Mouse (Mus musculus) intestine, embryonic 16.5 days (tissue): ENCODE measurements around the gene Tek. TPM values are rescaled to one million over a fixed set of nuclear protein-coding genes. Genes with fewer than 3 reads are reported as not detected.
"Not testable (repeated sequence)": the region's sequence is repeated elsewhere in the genome, so short reads cannot be mapped to it uniquely, and the experiment has no call there.

Experiments used
- ATAC-seq: fragments of 200-750 bp; cut with Nextera tagmentation; 2 replicates; pipeline ENCODE4 v1.8.0; 2017; ENCODE audit warnings: moderate TSS enrichment, moderate library complexity
- H3K27ac ChIP-seq: fragments of 300-500 bp; sonication (generic); 2 replicates; pipeline ENCODE4 v1.5.1; 2014; ENCODE audit warnings: mild to moderate bottlenecking, low read length
- H3K27me3 ChIP-seq: fragments of 300-500 bp; sonication (generic); replicated peaks from 2 replicates; pipeline ENCODE4 v1.6.1; 2014; ENCODE audit warnings: low read length, control low read depth, mixed read lengths; ENCODE audit not compliant: control insufficient read depth, insufficient read depth
- H3K36me3 ChIP-seq: fragments of 300-500 bp; sonication (generic); 2 replicates; pipeline ENCODE4 v1.6.1; 2014; ENCODE audit warnings: low read length, control low read depth; ENCODE audit not compliant: control insufficient read depth, insufficient read depth
- H3K4me1 ChIP-seq: fragments of 300-500 bp; sonication (generic); 2 replicates; pipeline ENCODE4 v1.6.1; 2014; ENCODE audit warnings: low read length, control low read depth, mixed read lengths; ENCODE audit not compliant: control insufficient read depth, insufficient read depth
- H3K4me2 ChIP-seq: fragments of 300-500 bp; sonication (generic); 2 replicates; pipeline ENCODE4 v1.6.1; 2014; ENCODE audit warnings: low read depth, low read length, control low read depth
- H3K4me3 ChIP-seq: fragments of 300-500 bp; sonication (generic); 2 replicates; pipeline ENCODE4 v1.5.1; 2014; ENCODE audit warnings: mild to moderate bottlenecking, low read length
- H3K9ac ChIP-seq: fragments of 300-500 bp; sonication (generic); 2 replicates; pipeline ENCODE4 v1.6.1; 2014; ENCODE audit warnings: low read depth, low read length
- H3K9me3 ChIP-seq: fragments of 300-500 bp; sonication (generic); 2 replicates; pipeline ENCODE4 v1.6.1; 2016; ENCODE audit warnings: low read length, control low read depth; ENCODE audit not compliant: control insufficient read depth
- WGBS: fragments of 180-500 bp; shearing (Covaris S2); extraction: QIAGEN DNeasy Blood & Tissue Kit; methylation state at CpG from one replicate; pipeline ENCODE4 v1.1.7; 2014; 5-methylcytosine and 5-hydroxymethylcytosine counted together
- polyA plus RNA-seq: library from polyadenylated mRNA; unstranded; fragments of >200 nt; fragmentation: Nextera tagmentation; extraction: Ambion mirVana; gene quantifications from 2 replicates; pipeline ENCODE4 v1.2.1, GENCODE M21; 2015

Gene Tek
- polyA plus RNA-seq, result 9.5 and 9.8 TPM in 2 replicates

DNA sequence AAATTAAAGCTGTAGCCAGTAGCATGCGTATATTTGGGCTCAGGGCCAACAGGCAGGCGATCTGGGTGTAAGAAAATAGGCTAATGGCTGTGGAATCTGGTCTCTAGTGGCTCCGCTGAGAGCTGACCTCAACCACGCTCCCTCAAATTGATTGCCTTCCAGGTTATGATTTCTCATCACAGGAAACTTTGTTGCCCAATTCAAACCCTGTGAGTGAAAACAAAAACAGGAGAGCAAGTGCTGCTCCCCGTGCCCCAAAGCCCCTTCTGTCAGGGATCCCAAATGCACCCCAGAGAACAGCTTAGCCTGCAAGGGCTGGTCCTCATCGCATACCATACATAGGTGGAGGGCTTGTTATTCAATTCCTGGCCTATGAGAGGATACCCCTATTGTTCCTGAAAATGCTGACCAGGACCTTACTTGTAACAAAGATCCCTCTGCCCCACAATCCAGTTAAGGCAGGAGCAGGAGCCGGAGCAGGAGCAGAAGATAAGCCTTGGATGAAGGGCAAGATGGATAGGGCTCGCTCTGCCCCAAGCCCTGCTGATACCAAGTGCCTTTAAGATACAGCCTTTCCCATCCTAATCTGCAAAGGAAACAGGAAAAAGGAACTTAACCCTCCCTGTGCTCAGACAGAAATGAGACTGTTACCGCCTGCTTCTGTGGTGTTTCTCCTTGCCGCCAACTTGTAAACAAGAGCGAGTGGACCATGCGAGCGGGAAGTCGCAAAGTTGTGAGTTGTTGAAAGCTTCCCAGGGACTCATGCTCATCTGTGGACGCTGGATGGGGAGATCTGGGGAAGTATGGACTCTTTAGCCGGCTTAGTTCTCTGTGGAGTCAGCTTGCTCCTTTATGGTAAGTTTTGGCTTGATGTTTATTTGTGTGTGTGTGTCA, at the start of gene Tek:
Gene Tek (plus strand): TSS at position 452 of the 894 bp plus-strand sequence.
- no peaks in the 10 kb centered on the region for H3K9me3 ChIP-seq
- no peaks in the 10 kb centered on the region for H3K36me3 ChIP-seq
- H3K4me2 ChIP-seq, result peak within 1 kb of the TSS; percentile 42
- ATAC-seq, result peak; percentile 50
- peak within 1 kb of the TSS; percentile 57 for H3K27ac ChIP-seq
- no peaks in the 10 kb centered on the region for H3K4me1 ChIP-seq
- H3K27me3 ChIP-seq, result no peaks in the 10 kb centered on the region
- WGBS, result 47% methylated on average over 16 of the region's 16 CpGs
- H3K4me3 ChIP-seq, result peak within 1 kb of the TSS; percentile 33
- peak within 1 kb of the TSS; percentile 55 for H3K9ac ChIP-seq

DNA sequence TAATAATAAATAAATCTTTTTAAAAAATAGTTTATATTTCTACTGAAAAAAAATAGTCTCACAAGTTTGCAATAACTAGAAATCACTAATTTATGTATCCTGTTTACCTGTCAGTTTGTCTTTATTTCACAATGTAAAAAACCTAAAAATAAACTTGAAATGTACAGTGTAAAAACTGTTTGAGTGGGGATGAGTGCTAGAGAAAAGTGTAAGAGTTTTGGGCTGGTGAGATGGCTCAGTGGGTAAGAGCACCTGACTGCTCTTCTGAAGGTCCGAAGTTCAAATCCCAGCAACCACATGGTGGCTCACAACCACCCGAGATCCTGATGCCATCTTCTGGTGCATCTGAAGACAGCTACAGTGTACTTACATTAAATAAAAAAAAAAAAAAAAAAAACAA, 49.3 kb upstream of the Tek start:
- WGBS, result 68% methylated on average over 2 of the region's 2 CpGs
- ATAC-seq, H3K9me3 ChIP-seq: not testable (repeated sequence)

DNA sequence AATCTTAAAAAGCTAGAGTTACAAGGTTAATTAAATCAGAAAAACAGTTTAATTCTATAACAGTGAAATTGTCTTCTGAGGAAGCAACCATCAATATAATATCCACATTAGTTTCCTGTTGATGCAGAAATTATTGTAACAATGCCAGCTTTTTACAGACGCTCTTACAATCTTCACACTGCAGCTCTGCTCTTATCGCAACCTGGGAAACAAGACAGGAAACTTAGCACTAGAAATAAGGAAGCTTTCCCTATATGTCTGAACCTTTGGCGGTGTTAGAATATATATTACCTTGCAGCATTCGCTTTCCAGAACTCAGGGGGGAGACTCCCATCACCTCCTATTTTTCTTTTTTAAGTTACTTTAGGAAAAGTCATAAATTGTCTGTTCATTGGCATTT, 48.0 kb upstream of the Tek start:
- no peak for ATAC-seq
- H3K27me3 ChIP-seq, result no peaks in the 10 kb centered on the region
- 0 out of 2 replicates have a peak, but pooled peaks cover 2% of the 10 kb centered on the region for H3K36me3 ChIP-seq
- WGBS, result 81% methylated on average over 4 of the region's 4 CpGs
- H3K9me3 ChIP-seq, result no peaks in the 10 kb centered on the region
- H3K4me3 ChIP-seq, result no peak overlapping the region
- H3K27ac ChIP-seq, result no peak overlapping the region
- no peaks in the 10 kb centered on the region for H3K4me1 ChIP-seq
- no peak overlapping the region for H3K4me2 ChIP-seq
- no peak overlapping the region for H3K9ac ChIP-seq

More for the DNA sequence above, 49.3 kb upstream of the Tek start:
- not testable (repeated sequence) for H3K4me3 ChIP-seq, H3K36me3 ChIP-seq, H3K27me3 ChIP-seq, H3K4me2 ChIP-seq, H3K9ac ChIP-seq, H3K27ac ChIP-seq, H3K4me1 ChIP-seq

GRCm38 (mm10) chr4:94692175-94692574, 46.9 kb upstream of the Tek start:
- no peak for ATAC-seq
- Histone ChIP-seq H3K9me3 (no peaks in the 10 kb centered on the region), H3K4me1 (no peaks in the 10 kb centered on the region), H3K36me3 (0 out of 2 replicates have a peak, but pooled peaks cover 2% of the 10 kb centered on the region), H3K27ac (no peak overlapping the region), H3K27me3 (no peaks in the 10 kb centered on the region), H3K4me2 (no peak overlapping the region), H3K9ac (no peak overlapping the region), H3K4me3 (no peak overlapping the region)
- WGBS, result 79% methylated on average over 2 of the region's 2 CpGs

- Histone ChIP-seq H3K27ac (no peak overlapping the region), H3K36me3 (no peaks in the 10 kb centered on the region), H3K27me3 (no peaks in the 10 kb centered on the region), H3K9ac (no peak overlapping the region), H3K4me1 (no peaks in the 10 kb centered on the region), H3K4me2 (no peak overlapping the region), H3K4me3 (no peak overlapping the region), H3K9me3 (no peaks in the 10 kb centered on the region)
- WGBS, result 47% methylated on average over 3 of the region's 3 CpGs
- ATAC-seq, result no peak
Observed at GRCm38 (mm10) chr4:94696368-94696767, 42.7 kb upstream of the Tek start.

DNA sequence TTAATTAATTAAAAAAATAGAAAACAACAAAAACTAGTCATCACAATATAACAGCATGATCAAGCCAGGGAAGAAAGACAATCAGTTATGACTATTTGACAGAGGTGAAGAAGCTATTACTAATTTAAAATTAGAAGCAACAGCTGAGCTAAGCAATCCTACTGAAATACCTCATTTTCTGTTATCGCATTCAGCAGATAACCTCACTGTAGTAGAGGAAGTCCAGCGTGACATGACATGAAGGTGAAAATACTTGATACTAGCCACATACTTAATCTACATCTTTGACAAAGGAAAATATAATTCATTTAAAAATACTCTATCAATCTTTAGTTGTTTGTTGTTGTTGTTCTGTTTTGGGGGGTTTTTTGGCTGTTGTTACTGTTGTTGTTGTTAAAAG, 28.1 kb upstream of the Tek start:
- Histone ChIP-seq H3K27ac (no peak overlapping the region), H3K4me1 (no peaks in the 10 kb centered on the region), H3K9ac (no peak overlapping the region), H3K36me3 (no peaks in the 10 kb centered on the region), H3K27me3 (no peaks in the 10 kb centered on the region), H3K4me2 (no peak overlapping the region), H3K4me3 (no peak overlapping the region), H3K9me3 (no peaks in the 10 kb centered on the region)
- no peak for ATAC-seq
- 84% methylated on average over 2 of the region's 2 CpGs for WGBS

DNA sequence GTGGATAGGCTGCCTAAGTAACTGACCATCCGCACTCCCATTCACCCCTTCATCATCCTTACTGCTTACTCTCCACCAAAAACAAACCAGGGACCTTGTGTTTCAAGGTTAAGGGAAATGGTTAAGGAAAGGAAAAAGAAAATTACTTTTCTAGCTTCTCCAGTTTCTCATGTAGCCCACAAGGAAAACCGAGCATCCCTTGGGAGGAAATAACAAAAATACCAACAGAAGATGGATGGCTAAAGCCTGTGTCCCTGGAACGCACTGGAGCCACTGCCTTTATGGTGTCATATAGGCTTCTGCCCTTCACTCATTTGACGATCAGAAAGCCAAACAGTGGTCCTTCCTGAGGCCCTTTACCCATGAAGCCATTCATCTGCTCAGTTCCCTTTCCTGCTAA, 27.7 kb upstream of the Tek start:
- Histone ChIP-seq H3K9me3 (no peaks in the 10 kb centered on the region), H3K4me1 (no peaks in the 10 kb centered on the region), H3K4me3 (no peak overlapping the region), H3K27ac (no peak overlapping the region), H3K9ac (no peak overlapping the region), H3K4me2 (no peak overlapping the region), H3K36me3 (no peaks in the 10 kb centered on the region), H3K27me3 (no peaks in the 10 kb centered on the region)
- WGBS, result 66% methylated on average over 4 of the region's 4 CpGs
- ATAC-seq, result no peak

DNA sequence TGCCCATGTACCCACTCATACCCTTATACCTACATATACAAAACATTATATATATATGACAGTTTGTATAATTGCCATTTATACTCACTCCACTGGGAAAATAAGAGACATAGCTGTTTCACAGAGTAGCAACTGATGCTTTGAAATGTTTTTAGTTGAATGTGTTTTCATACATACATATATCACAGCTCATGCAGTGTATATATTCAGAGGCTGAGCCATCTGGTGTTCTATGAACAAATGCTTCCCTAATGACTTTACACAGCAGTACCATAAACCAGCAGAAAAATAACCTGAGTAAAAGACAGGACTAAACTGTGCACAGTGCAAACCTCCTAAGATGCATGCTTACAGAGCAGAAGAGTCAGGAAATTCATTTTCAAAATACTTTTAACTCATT, 25.3 kb upstream of the Tek start:
- H3K4me1 ChIP-seq, result no peaks in the 10 kb centered on the region
- no peak for ATAC-seq
- no peaks in the 10 kb centered on the region for H3K36me3 ChIP-seq
- no peak overlapping the region for H3K4me2 ChIP-seq
- H3K4me3 ChIP-seq, result no peak overlapping the region
- no peak overlapping the region for H3K27ac ChIP-seq
- no peak overlapping the region for H3K9ac ChIP-seq
- H3K27me3 ChIP-seq, result no peaks in the 10 kb centered on the region
- H3K9me3 ChIP-seq, result no peaks in the 10 kb centered on the region

GRCm38 (mm10) chr4:94715166-94715565, 23.9 kb upstream of the Tek start:
- no peak overlapping the region for H3K4me3 ChIP-seq
- no peak; the same call in 1 of the 2 replicates for ATAC-seq
- H3K4me1 ChIP-seq, result no peaks in the 10 kb centered on the region
- no peak overlapping the region for H3K9ac ChIP-seq
- no peaks in the 10 kb centered on the region for H3K9me3 ChIP-seq
- H3K27ac ChIP-seq, result no peak overlapping the region
- no peaks in the 10 kb centered on the region for H3K36me3 ChIP-seq
- 49% methylated on average over 6 of the region's 6 CpGs for WGBS
- H3K27me3 ChIP-seq, result no peaks in the 10 kb centered on the region
- H3K4me2 ChIP-seq, result no peak overlapping the region
